Mouse (Mus musculus): ENCODE results near the gene Hoxb2. TPM values are rescaled to one million over a fixed set of nuclear protein-coding genes. Genes with fewer than 3 reads are reported as not detected.

Hoxb2 gene
- polyA plus RNA-seq, 1 experiment from 2014 or later, result not detected

DNA sequence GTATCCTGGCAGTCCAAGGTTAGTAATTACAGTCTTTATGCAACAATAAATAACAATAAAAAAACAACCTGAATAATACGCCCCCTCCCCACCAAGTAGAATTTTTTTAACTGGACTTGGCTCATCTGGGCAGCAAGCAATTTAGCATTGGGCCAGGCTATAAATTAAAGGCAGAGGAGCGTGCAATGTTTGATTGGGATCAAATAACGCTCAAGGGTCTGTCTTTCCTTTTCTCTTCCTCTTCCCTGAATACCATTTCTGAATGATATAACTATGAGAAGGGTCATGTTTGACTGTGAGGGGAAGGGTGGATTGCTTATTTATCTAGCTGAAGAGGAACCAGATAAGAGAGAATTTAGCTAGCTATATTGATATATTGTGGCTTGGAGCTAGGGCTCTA lies 1.3 kb upstream of the Hoxb2 start:
- Histone ChIP-seq H3K27ac (no peak overlapping the region), H3K79me2 (ENCODE audit: inconsistent target) (no peaks in the 10 kb centered on the region), H3K36me3 (ENCODE audit: inconsistent target) (no peaks in the 10 kb centered on the region), H3K4me3 (ENCODE audit: inconsistent target) (no peak overlapping the region)
- 92% methylated on average over 3 of the region's 3 CpGs for WGBS (ENCODE audit: missing documents)

DNA sequence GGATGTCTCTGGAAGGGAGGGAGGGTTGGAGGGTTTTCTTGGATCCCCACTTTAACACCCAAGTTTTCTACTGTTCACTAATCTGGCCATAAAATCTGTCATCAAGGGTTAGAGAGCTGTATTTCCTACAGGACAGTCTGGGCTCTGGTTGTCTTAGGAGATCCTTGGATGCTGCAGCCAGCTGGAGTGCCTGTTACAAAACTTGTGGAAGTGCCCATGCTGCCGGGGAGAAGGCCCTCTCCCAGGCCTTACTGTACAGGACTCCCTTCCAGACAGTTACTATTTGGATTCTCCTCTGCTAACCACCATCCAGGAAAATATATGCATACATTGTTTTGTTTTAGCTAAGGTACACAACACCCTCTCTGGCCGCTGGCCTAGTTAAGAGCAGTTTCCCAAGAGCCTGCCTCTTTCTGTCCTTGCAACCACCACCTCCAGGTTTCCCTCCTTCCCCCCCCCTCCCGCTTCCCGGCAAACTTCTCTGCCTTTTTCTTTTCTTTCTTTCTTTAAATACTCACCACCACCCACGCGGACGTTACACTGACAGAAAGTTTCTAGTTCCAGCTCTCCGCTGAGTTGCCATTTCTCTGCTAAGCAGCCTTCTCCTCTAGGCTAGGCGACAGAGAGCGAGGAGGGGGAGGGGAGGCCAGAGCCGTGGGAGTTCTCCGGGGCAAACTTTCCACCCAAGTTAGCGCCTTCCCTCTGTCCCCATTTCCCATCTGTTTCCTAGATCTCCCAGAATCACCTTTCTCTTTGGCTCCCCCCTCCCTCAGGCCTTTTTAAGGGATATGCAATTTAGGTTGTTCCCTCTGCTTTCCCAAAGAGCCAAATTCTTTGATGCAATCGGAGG lies 609 bp upstream of the Hoxb2 start:
- whole genome bisulfite sequencing (ENCODE audit: missing documents), result 82% methylated on average over 14 of the region's 14 CpGs
- Histone ChIP-seq H3K36me3 (ENCODE audit: inconsistent target) (no peaks in the 10 kb centered on the region), H3K4me3 (ENCODE audit: inconsistent target) (no peak overlapping the region), H3K27ac (no peak overlapping the region), H3K79me2 (ENCODE audit: inconsistent target) (no peaks in the 10 kb centered on the region)

DNA sequence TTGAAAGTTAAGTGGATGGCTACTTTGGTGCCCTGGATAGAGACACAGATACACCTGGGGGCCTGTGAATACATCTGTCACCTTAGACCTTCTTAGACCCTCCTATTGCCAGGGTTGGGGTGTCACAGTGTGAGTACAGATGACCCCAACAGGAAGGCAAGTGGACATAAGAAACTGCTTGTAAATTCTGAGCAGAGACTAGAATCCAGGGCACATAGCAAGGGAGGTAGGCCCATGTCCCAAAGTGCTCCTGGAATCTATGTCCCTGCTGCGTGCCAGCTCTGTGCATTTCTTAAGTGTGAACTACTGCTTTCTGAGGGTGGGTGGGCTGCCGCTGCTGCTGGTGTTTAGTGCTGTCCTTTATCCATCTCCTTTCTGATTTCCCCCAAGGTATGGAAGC lies 466 bp downstream of the Hoxb2 start:
- WGBS (ENCODE audit: missing documents), result 92% methylated on average over 2 of the region's 2 CpGs
- no peak overlapping the region for H3K27ac ChIP-seq
- no peak overlapping the region for H3K4me3 ChIP-seq (ENCODE audit: inconsistent target)
- H3K36me3 ChIP-seq (ENCODE audit: inconsistent target), result no peaks in the 10 kb centered on the region
- H3K79me2 ChIP-seq (ENCODE audit: inconsistent target), result no peaks in the 10 kb centered on the region

DNA sequence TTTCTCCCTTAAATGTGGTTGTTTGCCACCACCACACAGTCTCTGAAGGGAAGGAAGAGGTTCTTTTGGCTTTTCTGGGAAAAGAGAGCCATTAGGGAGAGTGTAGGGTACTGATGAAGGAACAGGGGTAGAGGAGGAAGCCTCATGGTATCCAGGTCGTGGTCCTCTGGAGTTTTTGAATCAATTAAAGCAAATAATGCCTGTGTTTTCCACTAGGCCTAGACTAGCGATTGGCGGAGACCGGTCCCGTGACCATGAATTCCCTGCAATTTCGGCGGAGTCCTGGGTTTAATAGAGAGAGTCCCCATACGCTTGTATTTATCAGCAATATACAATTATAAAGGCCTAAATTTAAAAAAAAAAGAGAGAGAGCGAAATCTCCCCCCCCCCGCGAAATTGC lies 987 bp downstream of the Hoxb2 start:
- Histone ChIP-seq H3K4me3 (ENCODE audit: inconsistent target) (no peak overlapping the region), H3K27ac (no peak overlapping the region), H3K36me3 (ENCODE audit: inconsistent target) (no peaks in the 10 kb centered on the region), H3K79me2 (ENCODE audit: inconsistent target) (no peaks in the 10 kb centered on the region)
- 73% methylated on average over 5 of the region's 11 CpGs for WGBS (ENCODE audit: missing documents)

DNA sequence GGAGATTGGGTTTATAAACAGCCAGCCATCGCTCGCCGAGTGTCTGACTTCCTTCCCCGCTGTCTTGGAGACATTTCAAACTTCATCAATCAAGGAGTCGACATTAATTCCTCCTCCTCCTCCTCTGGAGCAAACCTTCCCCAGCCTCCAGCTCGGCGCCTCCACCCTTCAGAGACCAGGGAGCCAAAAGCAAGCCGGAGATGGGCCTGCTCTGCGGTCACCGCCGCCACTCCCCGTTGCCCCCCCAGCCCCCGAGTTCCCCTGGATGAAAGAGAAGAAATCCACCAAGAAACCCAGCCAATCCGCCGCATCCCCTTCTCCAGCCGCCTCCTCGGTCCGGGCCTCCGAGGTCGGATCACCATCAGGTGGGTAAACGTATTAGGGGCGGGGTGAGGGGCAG lies 1.5 kb downstream of the Hoxb2 start:
- 6% methylated on average over 22 of the region's 22 CpGs for WGBS (ENCODE audit: missing documents)
- no peaks in the 10 kb centered on the region for H3K79me2 ChIP-seq (ENCODE audit: inconsistent target)
- no peak overlapping the region for H3K4me3 ChIP-seq (ENCODE audit: inconsistent target)
- H3K27ac ChIP-seq, result no peak overlapping the region
- H3K36me3 ChIP-seq (ENCODE audit: inconsistent target), result no peaks in the 10 kb centered on the region

DNA sequence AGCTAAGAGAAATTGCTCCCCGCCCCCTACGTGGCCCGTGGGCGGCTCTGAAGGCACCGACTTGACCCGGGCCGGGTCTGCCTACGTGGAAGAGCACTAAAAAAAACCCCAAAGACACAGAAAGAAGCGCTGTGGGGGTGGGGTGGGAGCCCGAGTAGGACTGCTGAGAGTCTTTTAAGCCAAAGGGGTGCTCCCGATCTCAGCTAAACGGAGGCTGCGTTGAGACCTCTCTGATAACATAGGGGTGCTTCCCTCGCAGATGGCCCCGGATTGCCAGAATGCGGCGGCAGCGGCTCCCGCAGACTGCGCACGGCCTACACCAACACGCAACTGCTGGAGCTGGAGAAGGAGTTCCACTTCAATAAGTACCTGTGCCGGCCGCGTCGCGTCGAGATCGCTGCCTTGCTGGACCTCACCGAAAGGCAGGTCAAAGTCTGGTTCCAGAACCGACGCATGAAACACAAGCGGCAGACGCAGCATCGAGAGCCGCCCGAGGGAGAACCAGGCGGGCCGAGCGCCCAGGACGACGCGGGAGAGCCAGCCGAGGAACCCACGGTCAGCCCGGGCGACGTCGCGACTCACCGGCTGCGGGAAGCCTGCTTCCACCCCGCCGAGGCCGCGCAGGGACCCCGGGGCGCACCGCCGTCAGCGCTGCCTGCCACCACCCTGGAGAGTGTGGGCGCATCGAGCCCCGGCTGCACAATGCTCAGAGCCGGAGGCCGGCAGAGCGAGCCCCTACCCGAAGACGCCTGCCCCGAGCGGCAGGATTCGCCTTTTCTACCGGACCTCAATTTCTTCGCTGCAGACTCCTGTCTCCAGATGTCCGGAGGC lies 2.6 kb downstream of the Hoxb2 start:
- no peak overlapping the region for H3K27ac ChIP-seq
- no peaks in the 10 kb centered on the region for H3K79me2 ChIP-seq (ENCODE audit: inconsistent target)
- no peaks in the 10 kb centered on the region for H3K36me3 ChIP-seq (ENCODE audit: inconsistent target)
- WGBS (ENCODE audit: missing documents), result 2% methylated on average over 75 of the region's 75 CpGs
- H3K4me3 ChIP-seq (ENCODE audit: inconsistent target), result no peak overlapping the region

DNA sequence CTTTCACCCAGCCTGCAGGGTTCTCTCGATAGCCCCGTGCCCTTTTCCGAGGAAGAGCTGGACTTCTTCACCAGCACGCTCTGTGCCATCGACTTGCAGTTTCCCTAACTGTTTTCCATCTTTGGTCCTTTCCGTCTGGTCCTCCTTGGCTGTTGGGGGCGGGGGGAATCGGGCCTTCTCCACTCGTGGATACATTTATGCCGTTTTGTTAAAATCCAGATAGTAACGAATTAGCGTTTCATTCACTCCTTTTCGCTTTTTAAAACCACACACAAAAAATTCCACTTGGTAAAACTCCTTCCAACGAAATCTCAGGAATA lies 3.2 kb downstream of the Hoxb2 start:
- Histone ChIP-seq H3K79me2 (ENCODE audit: inconsistent target) (no peaks in the 10 kb centered on the region), H3K27ac (no peak overlapping the region), H3K36me3 (ENCODE audit: inconsistent target) (no peaks in the 10 kb centered on the region), H3K4me3 (ENCODE audit: inconsistent target) (no peak overlapping the region)
- 26% methylated on average over 14 of the region's 14 CpGs for WGBS (ENCODE audit: missing documents)

DNA sequence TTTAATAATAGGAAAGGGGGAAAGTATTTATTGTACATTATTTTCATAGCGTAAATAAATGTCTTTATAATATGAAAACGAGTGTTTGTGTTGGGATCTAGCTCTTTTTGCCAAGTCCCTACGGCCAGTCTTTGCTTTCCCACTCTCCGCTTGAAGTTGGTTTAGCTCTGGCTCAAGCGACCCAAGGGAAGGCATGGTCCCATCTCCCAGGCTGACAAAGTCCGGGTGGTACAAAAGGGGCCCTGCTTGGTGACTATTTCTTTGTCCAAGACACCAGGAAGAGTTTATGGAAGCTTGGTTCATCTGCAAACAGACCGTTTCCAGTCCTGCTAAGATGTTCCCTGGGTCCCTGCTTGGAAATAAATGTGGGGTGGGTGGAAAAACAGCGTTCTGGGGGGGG lies 3.6 kb downstream of the Hoxb2 start:
- Histone ChIP-seq H3K79me2 (ENCODE audit: inconsistent target) (no peaks in the 10 kb centered on the region), H3K4me3 (ENCODE audit: inconsistent target) (no peak overlapping the region), H3K27ac (no peak overlapping the region), H3K36me3 (ENCODE audit: inconsistent target) (no peaks in the 10 kb centered on the region)
- WGBS (ENCODE audit: missing documents), result 82% methylated on average over 8 of the region's 8 CpGs

DNA sequence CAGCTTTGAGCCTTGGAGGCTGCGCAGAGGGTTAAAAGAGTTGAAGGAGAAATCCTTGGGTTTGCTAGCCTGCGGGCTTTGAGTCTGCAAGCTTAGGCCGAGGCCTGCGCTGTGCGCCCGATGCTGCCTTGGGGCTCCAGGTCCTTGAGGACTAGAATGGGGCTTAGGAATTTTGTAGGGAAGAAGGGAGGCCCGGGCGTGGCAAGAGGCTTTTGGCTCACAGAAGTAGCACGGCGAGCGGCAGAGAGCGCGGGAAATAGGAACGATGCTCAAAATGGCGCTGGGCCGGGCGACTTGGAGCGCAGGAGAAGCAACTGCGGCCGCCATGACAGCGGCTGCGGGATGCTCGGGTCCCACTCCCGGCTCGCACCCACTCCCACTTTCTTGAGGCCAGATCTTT lies 4.1 kb downstream of the Hoxb2 start:
- 25% methylated on average over 25 of the region's 25 CpGs for WGBS (ENCODE audit: missing documents)

DNA sequence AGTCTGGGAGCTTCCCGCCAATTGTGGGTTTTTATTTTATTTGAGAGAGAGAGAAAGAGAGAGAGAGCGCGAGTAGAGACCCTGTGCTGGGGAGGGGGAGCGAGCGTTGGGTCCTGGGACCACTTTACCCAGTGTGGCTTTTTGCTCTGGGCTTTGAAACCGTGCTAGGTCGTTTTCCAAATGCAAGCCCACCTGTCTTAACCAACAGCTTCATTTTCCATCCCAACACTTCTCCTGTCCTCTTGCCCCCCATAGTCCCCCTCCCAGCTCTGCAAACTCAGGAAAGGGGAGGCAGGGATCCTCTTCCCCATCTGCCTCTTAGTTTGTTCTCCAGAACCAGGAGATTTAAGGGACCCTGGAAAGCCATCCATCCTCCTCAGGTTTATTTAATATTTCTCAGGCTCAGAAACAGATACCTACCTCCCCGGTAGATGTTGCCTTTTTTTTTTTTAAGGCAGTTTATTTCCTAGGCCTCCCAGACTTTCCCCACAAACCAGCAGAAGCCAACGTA lies 4.5 kb downstream of the Hoxb2 start:
- H3K4me3 ChIP-seq (ENCODE audit: inconsistent target), result no peak overlapping the region
- WGBS (ENCODE audit: missing documents), result 60% methylated on average over 8 of the region's 9 CpGs
- no peak overlapping the region for H3K27ac ChIP-seq

More for the DNA sequence above, 4.1 kb downstream of the Hoxb2 start:
- no peak overlapping the region for H3K4me3 ChIP-seq (ENCODE audit: inconsistent target)
- no peaks in the 10 kb centered on the region for H3K36me3 ChIP-seq (ENCODE audit: inconsistent target)
- no peak overlapping the region for H3K27ac ChIP-seq
- no peaks in the 10 kb centered on the region for H3K79me2 ChIP-seq (ENCODE audit: inconsistent target)

DNA sequence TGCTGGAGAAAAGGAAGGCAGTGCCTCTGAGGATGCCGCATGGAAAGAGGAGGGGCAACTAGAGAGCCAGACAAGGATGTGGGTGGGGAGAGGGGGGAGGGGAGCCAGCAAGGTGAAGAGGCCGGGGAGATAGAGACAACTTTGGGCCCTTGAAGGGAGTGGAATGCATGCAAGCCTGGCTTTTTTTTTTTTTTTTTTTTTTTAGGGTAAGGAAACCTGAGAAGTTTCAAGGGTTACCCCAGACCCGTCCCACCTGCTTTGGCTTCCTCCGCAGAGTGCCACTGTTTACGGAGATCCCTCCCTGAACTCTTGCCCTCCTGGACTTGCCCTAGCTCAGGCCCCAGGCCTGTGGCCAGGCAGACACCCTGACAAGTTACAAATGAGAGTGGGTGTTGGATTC lies 13.5 kb downstream of the Hoxb2 start:
- H3K4me3 ChIP-seq (ENCODE audit: inconsistent target), result no peak overlapping the region
- no peak overlapping the region for H3K27ac ChIP-seq
- no peaks in the 10 kb centered on the region for H3K36me3 ChIP-seq (ENCODE audit: inconsistent target)
- no peaks in the 10 kb centered on the region for H3K79me2 ChIP-seq (ENCODE audit: inconsistent target)
- 54% methylated on average over 5 of the region's 5 CpGs for WGBS (ENCODE audit: missing documents)

More for the DNA sequence above, 4.5 kb downstream of the Hoxb2 start:
- Histone ChIP-seq H3K36me3 (ENCODE audit: inconsistent target) (no peaks in the 10 kb centered on the region), H3K79me2 (ENCODE audit: inconsistent target) (no peaks in the 10 kb centered on the region)

DNA sequence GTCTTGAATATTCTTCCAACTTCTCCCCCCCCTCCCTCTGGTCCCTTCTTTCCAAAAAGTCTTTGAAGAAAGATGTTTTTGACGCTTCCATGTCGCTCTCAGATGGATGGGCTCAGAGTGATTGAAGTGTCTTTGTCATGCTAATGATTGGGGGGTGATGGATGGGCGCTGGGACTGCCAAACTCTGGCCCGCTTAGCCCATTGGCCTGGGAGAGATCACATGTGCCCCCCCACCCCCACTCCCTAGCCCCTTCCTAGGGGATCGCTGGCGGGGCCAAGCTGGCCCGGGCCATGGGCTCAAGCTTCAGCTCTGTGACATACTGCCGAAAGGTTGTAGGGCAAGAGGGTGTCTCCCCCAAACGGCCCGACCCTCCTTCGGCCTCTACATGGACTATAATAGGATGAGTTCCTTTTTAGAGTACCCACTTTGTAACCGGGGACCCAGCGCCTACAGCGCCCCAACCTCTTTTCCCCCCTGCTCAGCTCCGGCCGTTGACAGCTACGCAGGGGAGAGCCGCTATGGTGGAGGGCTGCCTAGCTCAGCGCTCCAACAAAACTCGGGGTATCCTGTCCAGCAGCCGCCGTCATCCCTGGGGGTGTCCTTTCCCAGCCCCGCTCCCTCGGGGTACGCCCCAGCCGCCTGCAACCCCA lies 15.2 kb downstream of the Hoxb2 start, which contains the start of gene Hoxb1:
Gene Hoxb1 (plus strand): TSS at position 312 of the 651 bp plus-strand sequence.
- 14% methylated on average over 26 of the region's 26 CpGs for WGBS (ENCODE audit: missing documents)
- Histone ChIP-seq H3K4me3 (ENCODE audit: inconsistent target) (no peak within 1 kb of the TSS), H3K36me3 (ENCODE audit: inconsistent target) (no peaks in the 10 kb centered on the region), H3K27ac (no peak within 1 kb of the TSS), H3K79me2 (ENCODE audit: inconsistent target) (no peaks in the 10 kb centered on the region)

DNA sequence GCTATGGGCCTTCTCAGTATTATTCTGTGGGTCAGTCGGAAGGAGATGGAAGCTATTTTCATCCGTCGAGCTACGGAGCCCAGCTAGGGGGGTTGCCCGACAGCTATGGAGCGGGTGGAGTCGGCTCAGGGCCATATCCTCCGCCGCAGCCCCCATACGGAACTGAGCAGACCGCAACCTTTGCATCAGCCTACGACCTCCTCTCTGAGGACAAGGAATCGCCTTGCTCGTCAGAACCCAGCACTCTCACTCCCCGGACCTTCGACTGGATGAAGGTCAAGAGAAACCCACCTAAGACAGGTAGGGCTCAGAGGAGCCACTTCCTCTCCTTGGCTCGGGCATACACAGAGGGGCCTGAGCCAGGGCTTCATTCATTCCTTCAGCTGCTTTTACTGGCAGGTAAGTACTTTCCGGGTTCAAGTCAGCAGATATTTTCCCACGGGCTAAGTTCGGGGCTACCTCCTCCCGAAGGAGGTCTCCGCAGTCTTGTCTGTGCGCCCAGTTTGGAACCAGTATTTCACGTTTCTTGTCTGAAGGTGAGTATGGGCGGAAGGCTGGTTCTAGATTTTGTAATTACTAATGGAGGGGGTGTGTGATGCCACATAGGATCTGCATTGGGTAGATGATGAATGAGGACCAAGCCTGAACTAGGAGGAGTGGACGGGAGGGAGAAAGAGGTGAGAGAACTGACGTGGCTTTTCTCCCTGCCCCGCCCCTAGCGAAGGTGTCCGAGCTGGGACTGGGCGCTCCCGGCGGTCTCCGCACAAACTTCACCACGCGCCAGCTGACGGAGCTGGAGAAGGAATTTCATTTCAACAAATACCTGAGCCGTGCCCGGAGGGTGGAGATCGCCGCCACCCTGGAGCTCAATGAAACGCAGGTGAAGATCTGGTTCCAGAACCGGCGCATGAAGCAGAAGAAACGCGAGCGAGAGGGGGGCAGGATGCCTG lies 16.0 kb downstream of the Hoxb2 start:
- WGBS (ENCODE audit: missing documents), result 10% methylated on average over 47 of the region's 47 CpGs
- Histone ChIP-seq H3K4me3 (ENCODE audit: inconsistent target) (no peak overlapping the region), H3K36me3 (ENCODE audit: inconsistent target) (no peaks in the 10 kb centered on the region), H3K27ac (no peak overlapping the region), H3K79me2 (ENCODE audit: inconsistent target) (no peaks in the 10 kb centered on the region)

DNA sequence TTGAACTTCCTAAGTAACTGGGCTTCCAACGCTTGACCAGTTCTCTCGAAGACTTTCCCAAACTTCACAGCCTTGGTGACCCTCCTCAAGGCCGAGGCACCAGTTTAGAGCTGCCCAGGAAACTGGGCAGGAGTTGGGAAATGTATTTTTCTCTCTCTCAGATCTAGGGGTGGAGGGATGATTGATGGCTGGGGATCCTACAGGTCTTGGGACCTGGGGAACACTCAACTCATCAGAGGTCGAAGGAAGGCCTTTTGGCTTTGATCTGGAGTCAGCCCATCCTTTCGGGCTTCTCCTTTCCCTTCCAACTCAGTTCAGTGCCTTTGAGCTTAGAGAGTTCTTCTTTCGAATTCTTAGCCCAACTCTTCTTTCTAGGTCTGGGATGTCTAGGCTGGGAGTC lies 16.8 kb downstream of the Hoxb2 start:
- no peak overlapping the region for H3K4me3 ChIP-seq (ENCODE audit: inconsistent target)
- no peaks in the 10 kb centered on the region for H3K36me3 ChIP-seq (ENCODE audit: inconsistent target)
- H3K27ac ChIP-seq, result no peak overlapping the region
- H3K79me2 ChIP-seq (ENCODE audit: inconsistent target), result no peaks in the 10 kb centered on the region
- whole genome bisulfite sequencing (ENCODE audit: missing documents), result 71% methylated on average over 6 of the region's 6 CpGs

All from macrophage (primary cell).